Mouse (Mus musculus) kidney, postnatal 4 days (tissue): ENCODE results near the gene Gbp8.
A peak's percentile ranks its signal among the peaks of the same experiment; 100 is the strongest.
"Not testable (repeated sequence)": the region's sequence is repeated elsewhere in the genome, so short reads cannot be mapped to it uniquely, and the experiment has no call there.

Experiments
- DNase-seq, 2 experiments: peaks; one replicate each; pipeline ENCODE4 v3.0.0; 2021; ENCODE audit warnings: mixed read lengths in 2 of 2

The Gbp8 gene

GRCm38 (mm10) chr5:105055279-105055678 lies 84.1 kb downstream of the Gbp8 start:
- no peak for DNase-seq

- not testable (repeated sequence) for DNase-seq
These were observed 85.7 kb downstream of the Gbp8 start for GRCm38 (mm10) chr5:105053471-105054169.

GRCm38 (mm10) chr5:105032362-105032761 lies 107.0 kb downstream of the Gbp8 start:
- peak; percentile 40 to 60 for DNase-seq

GRCm38 (mm10) chr5:105012551-105012950 lies 126.8 kb downstream of the Gbp8 start:
- no peak for DNase-seq

- no peak for DNase-seq
These were observed 127.8 kb downstream of the Gbp8 start for GRCm38 (mm10) chr5:105011570-105011969.

- DNase-seq: no peak
These were observed 129.0 kb downstream of the Gbp8 start for GRCm38 (mm10) chr5:105010376-105010775.

GRCm38 (mm10) chr5:104989411-104989810 lies 149.9 kb downstream of the Gbp8 start:
- DNase-seq: no peak

GRCm38 (mm10) chr5:104988000-104988399 lies 151.3 kb downstream of the Gbp8 start:
- DNase-seq: peak in 1 of 2 experiments; percentile 14

- peak in 1 of 2 experiments; percentile 13 for DNase-seq
These were observed 152.6 kb downstream of the Gbp8 start for GRCm38 (mm10) chr5:104986706-104987105.

GRCm38 (mm10) chr5:104982535-104982934 lies 156.8 kb downstream of the Gbp8 start, which contains the start of gene Abcg3:
Gene Abcg3, minus strand, starts transcription at chr5:104982718.
- DNase-seq: peak in 1 of 2 experiments; percentile 9

GRCm38 (mm10) chr5:104979040-104979513 lies 160.3 kb downstream of the Gbp8 start:
- DNase-seq: no peak
